Mouse (Mus musculus): ENCODE data around the gene Zbtb18. TPM values are rescaled to one million over a fixed set of nuclear protein-coding genes. Genes with fewer than 3 reads are reported as not detected.

The Zbtb18 gene
- total and polyA plus RNA-seq, 2 experiments from 2014 or later, result 45.6 to 114 TPM

GRCm38 (mm10) chr1:177475542-177476197, 33.5 kb downstream of the Zbtb18 start:
- DNase-seq (ENCODE audit: low spot score), result no peak
- Histone ChIP-seq H3K9me3 (ENCODE audit: low read length) (no peaks in the 10 kb centered on the region), H3K36me3 (ENCODE audit: insufficient read depth, low read length) (no peaks in the 10 kb centered on the region), H3K4me2 (ENCODE audit: low read depth, low read length) (no peak overlapping the region), H3K4me3 (ENCODE audit: low read length) (no peak overlapping the region), H3K27ac (no peak overlapping the region), H3K9ac (replicated peaks; ENCODE audit: low read length) (no peak overlapping the region), H3K27me3 (ENCODE audit: insufficient read depth, low read length) (no peaks in the 10 kb centered on the region), H3K4me1 (ENCODE audit: insufficient read depth, low read length) (no peaks in the 10 kb centered on the region)
- no peak for TF ChIP-seq CTCF (IDR thresholded peaks at IDR 0.05; ENCODE audit: low read depth)
- 81% methylated on average over 13 of the region's 13 CpGs for WGBS
- ATAC-seq, result no peak

DNA sequence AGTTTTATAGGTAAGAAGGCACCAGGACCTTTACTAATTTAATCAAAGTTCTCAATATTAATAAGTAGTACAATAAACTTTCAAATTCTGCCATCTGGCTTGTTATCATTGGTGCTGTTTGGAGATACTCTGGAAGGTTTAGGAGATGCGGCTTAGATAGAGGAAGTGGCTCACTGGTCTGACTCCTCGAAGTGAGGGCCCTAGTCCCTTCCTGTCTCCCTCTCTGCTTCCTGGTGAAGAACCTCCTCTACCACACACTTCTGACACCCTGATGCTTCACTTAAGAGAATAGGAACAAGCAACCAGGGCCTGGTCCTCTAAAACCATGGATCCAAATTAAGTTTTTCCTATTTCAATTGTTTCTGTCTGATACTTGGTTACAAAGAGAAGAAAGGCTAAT, 36.4 kb downstream of the Zbtb18 start:
- Histone ChIP-seq H3K4me1 (ENCODE audit: insufficient read depth, low read length) (no peaks in the 10 kb centered on the region), H3K27ac (no peak overlapping the region), H3K36me3 (ENCODE audit: insufficient read depth, low read length) (no peaks in the 10 kb centered on the region), H3K4me2 (ENCODE audit: low read depth, low read length) (no peak overlapping the region), H3K9ac (replicated peaks; ENCODE audit: low read length) (no peak overlapping the region), H3K27me3 (ENCODE audit: insufficient read depth, low read length) (no peaks in the 10 kb centered on the region), H3K4me3 (ENCODE audit: low read length) (no peak overlapping the region), H3K9me3 (ENCODE audit: low read length) (no peaks in the 10 kb centered on the region)
- DNase-seq (ENCODE audit: low spot score), result no peak
- no peak for TF ChIP-seq CTCF (IDR thresholded peaks at IDR 0.05; ENCODE audit: low read depth)
- no peak for ATAC-seq
- WGBS, result 89% methylated on average over 2 of the region's 2 CpGs

GRCm38 (mm10) chr1:177479356-177480004, 37.3 kb downstream of the Zbtb18 start:
- DNase-seq (ENCODE audit: low spot score), result no peak
- H3K4me3 ChIP-seq (ENCODE audit: low read length), result no peak overlapping the region
- no peaks in the 10 kb centered on the region for H3K4me1 ChIP-seq (ENCODE audit: insufficient read depth, low read length)
- no peaks in the 10 kb centered on the region for H3K27me3 ChIP-seq (ENCODE audit: insufficient read depth, low read length)
- 0 out of 2 replicates have a peak, but pooled peaks have one; percentile 62 for ATAC-seq
- no peak overlapping the region for H3K4me2 ChIP-seq (ENCODE audit: low read depth, low read length)
- 0 out of 2 replicates have a peak overlapping the region, but pooled peaks have one; percentile 23 for H3K27ac ChIP-seq
- 54% methylated on average over 10 of the region's 10 CpGs for WGBS
- no peak overlapping the region for H3K9ac ChIP-seq (replicated peaks; ENCODE audit: low read length)
- no peaks in the 10 kb centered on the region for H3K36me3 ChIP-seq (ENCODE audit: insufficient read depth, low read length)
- no peaks in the 10 kb centered on the region for H3K9me3 ChIP-seq (ENCODE audit: low read length)
- no peak for TF ChIP-seq CTCF (IDR thresholded peaks at IDR 0.05; ENCODE audit: low read depth)

DNA sequence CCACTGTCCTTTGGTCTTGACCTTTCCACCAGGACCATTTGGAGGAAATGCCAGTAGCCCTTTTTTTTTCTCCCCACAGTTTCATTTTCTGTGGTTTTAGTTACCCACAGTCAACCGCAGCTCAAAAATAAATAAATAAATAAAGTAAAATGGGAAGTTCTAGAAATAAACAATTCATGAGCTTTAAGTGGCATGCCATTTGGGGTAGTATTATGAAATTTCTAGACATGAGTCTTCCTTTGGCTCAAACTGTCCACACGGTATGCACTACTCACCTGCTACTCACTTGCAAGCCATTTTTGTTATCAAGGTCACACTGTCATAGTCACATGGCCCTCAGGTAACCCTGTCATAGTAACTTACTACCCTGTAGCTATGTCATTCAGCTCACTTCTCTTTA, 41.5 kb downstream of the Zbtb18 start:
- no peak for ATAC-seq
- H3K9me3 ChIP-seq (ENCODE audit: low read length), result no peaks in the 10 kb centered on the region
- no peak for DNase-seq (ENCODE audit: low spot score)
- no peak overlapping the region for H3K4me2 ChIP-seq (ENCODE audit: low read depth, low read length)
- WGBS, result 93% methylated on average over 2 of the region's 2 CpGs
- H3K4me3 ChIP-seq (ENCODE audit: low read length), result no peak overlapping the region
- no peak overlapping the region for H3K9ac ChIP-seq (replicated peaks; ENCODE audit: low read length)
- TF ChIP-seq CTCF (IDR thresholded peaks at IDR 0.05; ENCODE audit: low read depth), result no peak
- H3K36me3 ChIP-seq (ENCODE audit: insufficient read depth, low read length), result no peaks in the 10 kb centered on the region
- no peaks in the 10 kb centered on the region for H3K27me3 ChIP-seq (ENCODE audit: insufficient read depth, low read length)
- no peaks in the 10 kb centered on the region for H3K4me1 ChIP-seq (ENCODE audit: insufficient read depth, low read length)
- no peak overlapping the region for H3K27ac ChIP-seq

DNA sequence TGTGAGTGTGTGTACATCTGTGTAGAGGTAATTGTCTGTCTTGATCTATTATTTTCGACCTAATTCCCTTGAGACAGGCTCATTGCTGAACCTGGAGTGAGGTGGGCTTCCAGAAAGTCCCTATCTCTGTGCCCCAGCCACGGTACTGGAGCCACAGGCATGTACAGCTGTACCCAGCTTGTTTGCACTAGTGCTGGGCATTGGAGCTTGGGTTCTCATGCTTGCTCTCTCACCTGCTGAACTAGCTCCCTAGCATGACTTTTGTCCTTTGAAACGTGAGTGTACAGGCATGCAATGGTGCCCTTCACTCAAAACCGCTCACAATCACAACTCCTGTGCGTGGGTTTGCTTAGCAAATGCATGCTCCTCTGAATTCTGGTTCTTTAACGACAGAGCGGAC, 42.1 kb downstream of the Zbtb18 start:
- WGBS, result 66% methylated on average over 7 of the region's 7 CpGs

GRCm38 (mm10) chr1:177484680-177485079, 42.5 kb downstream of the Zbtb18 start:
- 0 out of 2 replicates have a peak overlapping the region, but pooled peaks have one; percentile 24 for H3K9ac ChIP-seq (replicated peaks; ENCODE audit: low read length)
- H3K4me2 ChIP-seq (ENCODE audit: low read depth, low read length), result no peak overlapping the region
- no peaks in the 10 kb centered on the region for H3K9me3 ChIP-seq (ENCODE audit: low read length)
- no peak for TF ChIP-seq CTCF (IDR thresholded peaks at IDR 0.05; ENCODE audit: low read depth)
- no peaks in the 10 kb centered on the region for H3K36me3 ChIP-seq (ENCODE audit: insufficient read depth, low read length)
- WGBS, result 24% methylated on average over 7 of the region's 7 CpGs
- H3K27me3 ChIP-seq (ENCODE audit: insufficient read depth, low read length), result no peaks in the 10 kb centered on the region
- ATAC-seq (no peak), DNase-seq (ENCODE audit: low spot score) (no peak)
- no peak overlapping the region for H3K27ac ChIP-seq
- no peaks in the 10 kb centered on the region for H3K4me1 ChIP-seq (ENCODE audit: insufficient read depth, low read length)
- no peak overlapping the region for H3K4me3 ChIP-seq (ENCODE audit: low read length)

More for the DNA sequence above, 42.1 kb downstream of the Zbtb18 start:
- Histone ChIP-seq H3K27me3 (ENCODE audit: insufficient read depth, low read length) (no peaks in the 10 kb centered on the region), H3K4me3 (ENCODE audit: low read length) (no peak overlapping the region), H3K9ac (replicated peaks; ENCODE audit: low read length) (no peak overlapping the region), H3K27ac (no peak overlapping the region), H3K4me1 (ENCODE audit: insufficient read depth, low read length) (no peaks in the 10 kb centered on the region), H3K36me3 (ENCODE audit: insufficient read depth, low read length) (no peaks in the 10 kb centered on the region), H3K9me3 (ENCODE audit: low read length) (no peaks in the 10 kb centered on the region), H3K4me2 (ENCODE audit: low read depth, low read length) (no peak overlapping the region)
- no peak for DNase-seq (ENCODE audit: low spot score)
- no peak for ATAC-seq
- TF ChIP-seq CTCF (IDR thresholded peaks at IDR 0.05; ENCODE audit: low read depth), result no peak

DNA sequence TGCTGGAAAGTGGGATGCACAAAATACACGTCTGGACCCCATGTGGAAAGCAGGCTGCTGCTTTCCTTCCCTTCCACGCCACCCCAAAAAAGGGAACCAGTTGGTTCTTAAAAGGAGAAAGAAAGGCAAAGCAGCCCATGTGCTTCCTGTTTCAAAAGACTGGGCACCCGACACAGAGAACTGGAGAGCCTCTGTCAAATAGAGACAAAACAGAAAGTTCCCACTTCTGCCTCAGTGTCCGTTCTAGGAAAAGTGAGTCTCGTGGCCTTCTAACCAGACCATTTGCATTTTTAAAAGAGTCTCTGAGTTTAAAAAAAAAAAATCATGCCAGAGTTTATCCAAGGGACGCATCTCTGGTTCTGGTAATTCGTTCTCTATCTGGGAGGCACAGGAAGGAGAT, 47.7 kb downstream of the Zbtb18 start:
- no peaks in the 10 kb centered on the region for H3K27me3 ChIP-seq (ENCODE audit: insufficient read depth, low read length)
- H3K9me3 ChIP-seq (ENCODE audit: low read length), result no peaks in the 10 kb centered on the region
- no peak overlapping the region for H3K27ac ChIP-seq
- no peak overlapping the region for H3K4me2 ChIP-seq (ENCODE audit: low read depth, low read length)
- 71% methylated on average over 7 of the region's 7 CpGs for WGBS
- ATAC-seq, result no peak
- H3K4me3 ChIP-seq (ENCODE audit: low read length), result no peak overlapping the region
- TF ChIP-seq CTCF (IDR thresholded peaks at IDR 0.05; ENCODE audit: low read depth), result no peak
- H3K36me3 ChIP-seq (ENCODE audit: insufficient read depth, low read length), result no peaks in the 10 kb centered on the region
- DNase-seq (ENCODE audit: low spot score), result no peak
- H3K9ac ChIP-seq (replicated peaks; ENCODE audit: low read length), result no peak overlapping the region
- no peaks in the 10 kb centered on the region for H3K4me1 ChIP-seq (ENCODE audit: insufficient read depth, low read length)
